Mouse (Mus musculus) heart, adult 2 months (tissue): ENCODE results near the gene Cyp2c70.

Source experiments
- CTCF ChIP-seq: fragments of 200-600 bp; IDR thresholded peaks from 2 replicates; pipeline ENCODE4 v1.8.1; 2022; ENCODE audit warnings: antibody characterized with exemption, mild to moderate bottlenecking, moderate library complexity
- EP300 ChIP-seq: fragments of 200-500 bp; IDR thresholded peaks from 2 replicates; pipeline ENCODE4 v1.6.1; 2011; ENCODE audit warnings: low read depth, low read length, control low read depth; ENCODE audit not compliant: insufficient read depth
- POLR2A ChIP-seq: fragments of 200-500 bp; IDR thresholded peaks from 2 replicates; pipeline ENCODE4 v1.6.1; 2011; ENCODE audit warnings: mild to moderate bottlenecking, low read depth, low read length, control low read depth; ENCODE audit not compliant: insufficient read depth

DNA sequence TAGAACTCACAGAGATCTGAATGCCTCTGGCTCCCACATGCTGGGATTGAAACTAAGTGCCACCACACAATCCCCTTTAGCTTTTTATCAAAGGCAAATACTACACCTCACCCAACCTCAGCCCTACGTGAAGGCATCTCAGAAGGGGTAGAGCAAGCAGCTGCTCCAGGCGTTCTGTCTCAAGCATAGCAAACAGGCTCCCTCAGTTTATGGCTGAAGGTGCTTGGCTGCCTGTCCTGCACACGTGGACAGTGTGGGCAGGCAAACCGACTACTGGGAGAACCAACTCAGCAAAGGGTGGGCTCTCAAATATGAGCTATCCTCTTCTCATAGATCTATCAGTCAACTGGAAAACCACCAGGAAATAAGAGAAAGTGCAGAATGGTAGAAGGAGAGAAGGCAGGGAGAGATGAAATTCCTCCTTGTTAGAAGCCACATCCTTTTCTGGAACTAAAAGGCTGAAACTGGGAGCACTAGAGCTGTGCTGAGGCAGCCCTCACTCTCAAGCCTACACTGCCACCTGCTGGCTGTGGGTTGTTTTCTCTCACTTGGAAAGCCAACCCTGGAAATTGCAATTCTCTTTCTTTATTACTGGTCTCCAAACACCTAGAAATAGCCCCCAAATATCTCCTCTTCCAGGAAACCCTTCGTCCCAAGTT lies 38.1 kb upstream of the Cyp2c70 start:
- peak; percentile 98 for TF ChIP-seq CTCF
- no peak for TF ChIP-seq POLR2A
- peak; percentile 48; the same call in 1 of the 2 replicates for TF ChIP-seq EP300
